Mouse (Mus musculus) lung, embryonic 16.5 days (tissue): ENCODE data around the gene Ctsl. TPM values are rescaled to one million over a fixed set of nuclear protein-coding genes. Genes with fewer than 3 reads are reported as not detected.

Experiments
- ATAC-seq: fragments of 200-750 bp; cut with Nextera tagmentation; 2 replicates; pipeline ENCODE4 v1.8.0; 2017; ENCODE audit warnings: low read depth, mild to moderate bottlenecking, moderate library complexity
- H3K27ac ChIP-seq: fragments of 300-500 bp; sonication (generic); 2 replicates; pipeline ENCODE4 v1.5.1; 2014; ENCODE audit warnings: mild to moderate bottlenecking, control low read depth, low read length
- H3K27me3 ChIP-seq: fragments of 300-500 bp; sonication (generic); 2 replicates; pipeline ENCODE4 v1.6.1; 2014; ENCODE audit warnings: low read depth, low read length, mixed read lengths; ENCODE audit not compliant: control insufficient read depth, insufficient read depth
- H3K36me3 ChIP-seq: fragments of 300-500 bp; sonication (generic); 2 replicates; pipeline ENCODE4 v1.6.1; 2014; ENCODE audit warnings: low read length; ENCODE audit not compliant: control insufficient read depth, insufficient read depth
- H3K4me1 ChIP-seq: fragments of 300-500 bp; sonication (generic); replicated peaks from 2 replicates; pipeline ENCODE4 v1.6.1; 2014; ENCODE audit warnings: low read length, mixed read lengths; ENCODE audit not compliant: control insufficient read depth, insufficient read depth
- H3K4me2 ChIP-seq: fragments of 300-500 bp; sonication (generic); 2 replicates; pipeline ENCODE4 v1.6.1; 2014; ENCODE audit warnings: low read depth, low read length, control low read depth
- H3K4me3 ChIP-seq: fragments of 300-500 bp; sonication (generic); 2 replicates; pipeline ENCODE4 v1.5.1; 2014; ENCODE audit warnings: mild to moderate bottlenecking, low read length, control low read depth
- H3K9ac ChIP-seq: fragments of 300-500 bp; sonication (generic); 2 replicates; pipeline ENCODE4 v1.6.1; 2014; ENCODE audit warnings: low read length, control low read depth
- H3K9me3 ChIP-seq: fragments of 300-500 bp; sonication (generic); 2 replicates; pipeline ENCODE4 v1.6.1; 2016; ENCODE audit warnings: low read length; ENCODE audit not compliant: control insufficient read depth
- WGBS: fragments of 180-500 bp; shearing (Covaris S2); extraction: QIAGEN DNeasy Blood & Tissue Kit; methylation state at CpG from one replicate; pipeline ENCODE4 v1.1.7; 2014; 5-methylcytosine and 5-hydroxymethylcytosine counted together
- polyA plus RNA-seq: library from polyadenylated mRNA; unstranded; fragments of >200 nt; fragmentation: Nextera tagmentation; extraction: Ambion mirVana; gene quantifications from 2 replicates; pipeline ENCODE4 v1.2.1, GENCODE M21; 2015

Ctsl gene
- polyA plus RNA-seq, 1 experiment from 2014 or later, result 175 TPM

- no peaks in the 10 kb centered on the region for H3K27me3 ChIP-seq
- ATAC-seq, result peak; percentile 47; the same call in 1 of the 2 replicates
- H3K27ac ChIP-seq, result peak overlapping the region; percentile 64
- H3K9ac ChIP-seq, result peak overlapping the region; percentile 61
- H3K4me3 ChIP-seq, result peak overlapping the region; percentile 82
- H3K36me3 ChIP-seq, result no peaks in the 10 kb centered on the region; the same call in 1 of the 2 replicates
- peak overlapping the region; percentile 76 for H3K4me2 ChIP-seq
- no peaks in the 10 kb centered on the region for H3K9me3 ChIP-seq
- 0% methylated on average over 2 of the region's 2 CpGs for WGBS
- H3K4me1 ChIP-seq, result peaks cover 25% of the 10 kb centered on the region
Observed at GRCm38 (mm10) chr13:64312916-64313289, 57.8 kb downstream of the Ctsl start.

- Histone ChIP-seq H3K9ac (peak within 1 kb of the TSS; percentile 85), H3K4me2 (peak within 1 kb of the TSS; percentile 76), H3K4me3 (peak within 1 kb of the TSS; percentile 82), H3K9me3 (no peaks in the 10 kb centered on the region), H3K36me3 (peaks cover 5% of the 10 kb centered on the region), H3K27ac (peak within 1 kb of the TSS; percentile 97), H3K27me3 (no peaks in the 10 kb centered on the region), H3K4me1 (peaks cover 25% of the 10 kb centered on the region)
- under 1% methylated on average over 64 of the region's 74 CpGs for WGBS
- peak; percentile 91 for ATAC-seq
Observed at GRCm38 (mm10) chr13:64312024-64312915, 58.4 kb downstream of the Ctsl start, which contains the start of gene Aaed1. Gene Aaed1 (minus strand): TSS chr13:64312710.

GRCm38 (mm10) chr13:64311266-64311665, 59.4 kb downstream of the Ctsl start:
- Histone ChIP-seq H3K27ac (peak overlapping the region; percentile 97), H3K4me2 (peak overlapping the region; percentile 76), H3K9me3 (no peaks in the 10 kb centered on the region), H3K27me3 (no peaks in the 10 kb centered on the region), H3K36me3 (peaks cover 7% of the 10 kb centered on the region), H3K4me1 (peaks cover 25% of the 10 kb centered on the region), H3K4me3 (peak overlapping the region; percentile 82), H3K9ac (peak overlapping the region; percentile 31; the same call in 1 of the 2 replicates)
- 13% methylated on average over 1 of the region's 1 CpGs for WGBS
- ATAC-seq, result no peak

- Histone ChIP-seq H3K9ac (no peak overlapping the region), H3K27me3 (no peaks in the 10 kb centered on the region), H3K4me3 (peak overlapping the region; percentile 5; the same call in 1 of the 2 replicates), H3K4me1 (peaks cover 25% of the 10 kb centered on the region), H3K36me3 (peaks cover 7% of the 10 kb centered on the region), H3K4me2 (peak overlapping the region; percentile 76), H3K9me3 (no peaks in the 10 kb centered on the region), H3K27ac (peak overlapping the region; percentile 97)
- 21% methylated on average over 6 of the region's 6 CpGs for WGBS
- ATAC-seq, result no peak
Observed at GRCm38 (mm10) chr13:64310585-64310984, 60.1 kb downstream of the Ctsl start.

- Histone ChIP-seq H3K9ac (no peak overlapping the region), H3K4me1 (peaks cover 25% of the 10 kb centered on the region), H3K27ac (no peak overlapping the region), H3K4me3 (no peak overlapping the region), H3K36me3 (peaks cover 10% of the 10 kb centered on the region), H3K27me3 (no peaks in the 10 kb centered on the region), H3K4me2 (no peak overlapping the region), H3K9me3 (no peaks in the 10 kb centered on the region)
- ATAC-seq, result no peak
- 52% methylated on average over 11 of the region's 11 CpGs for WGBS
Observed at GRCm38 (mm10) chr13:64309842-64310241, 60.8 kb downstream of the Ctsl start.

Other genes starting within 250 kb of the Ctsl start
- 5.1 and 6.9 TPM in 2 replicates for gene Slc35d2, start 241.5 kb downstream of the Ctsl start, polyA plus RNA-seq
- 22.9 and 24.1 TPM in 2 replicates for gene Zfp367, start 217.7 kb downstream of the Ctsl start, polyA plus RNA-seq
- gene Habp4, start 209.1 kb downstream of the Ctsl start, polyA plus RNA-seq, result 16.5 and 18.0 TPM in 2 replicates
- 8.6 and 8.7 TPM in 2 replicates for gene Cdc14b, start 95.6 kb downstream of the Ctsl start, polyA plus RNA-seq
- 60.9 and 62.4 TPM in 2 replicates for gene Aaed1, start 58.2 kb downstream of the Ctsl start, polyA plus RNA-seq
- gene Cdk20, start 61.4 kb upstream of the Ctsl start, polyA plus RNA-seq, result 8.8 and 11.1 TPM in 2 replicates
- gene Fam240b, start 126.9 kb upstream of the Ctsl start, polyA plus RNA-seq, result not detected in 2 replicates